Mouse (Mus musculus): ENCODE measurements around the gene 9130409I23Rik. TPM values are rescaled to one million over a fixed set of nuclear protein-coding genes. Genes with fewer than 3 reads are reported as not detected.
"Not testable (repeated sequence)": the region's sequence is repeated elsewhere in the genome, so short reads cannot be mapped to it uniquely, and the experiment has no call there.

The 9130409I23Rik gene
- polyA plus RNA-seq, 1 experiment from 2014 or later = not detected

DNA sequence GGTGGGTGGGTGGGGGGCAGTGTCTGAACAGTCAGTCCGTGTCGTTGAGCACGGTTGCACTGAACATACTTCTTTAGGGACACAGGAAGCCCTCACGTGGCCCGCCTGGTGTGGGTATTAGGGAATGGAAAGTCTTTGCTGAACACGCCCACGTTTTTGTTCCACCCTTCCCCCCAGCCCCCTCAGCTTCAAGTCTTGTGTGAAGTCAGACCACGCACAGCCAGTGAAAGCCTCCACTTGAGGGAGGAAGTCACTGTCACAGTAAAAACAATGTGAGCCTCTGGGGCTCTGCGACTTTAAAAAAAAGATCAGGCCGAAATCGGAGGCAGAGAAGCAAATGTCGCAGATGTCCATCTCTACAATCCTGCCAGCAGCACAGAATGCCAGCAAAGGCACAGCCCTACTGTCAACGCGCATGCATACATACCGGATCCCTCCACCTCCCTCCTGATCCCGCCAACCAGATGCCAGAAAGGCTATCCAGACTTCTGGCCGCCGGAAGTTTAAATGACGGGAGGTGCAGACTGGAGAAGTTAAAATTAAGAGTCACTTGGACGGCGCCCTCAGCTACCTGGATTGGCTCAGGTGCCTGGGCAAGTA lies 34.4 kb upstream of the 9130409I23Rik start:
- Histone ChIP-seq H3K4me3 (ENCODE audit: inconsistent target) (peak overlapping the region; percentile 38), H3K79me2 (ENCODE audit: inconsistent target) (no peaks in the 10 kb centered on the region), H3K27ac (peak overlapping the region; percentile 25), H3K36me3 (ENCODE audit: inconsistent target) (no peaks in the 10 kb centered on the region)
- WGBS (ENCODE audit: missing documents) = 6% methylated on average over 21 of the region's 21 CpGs

DNA sequence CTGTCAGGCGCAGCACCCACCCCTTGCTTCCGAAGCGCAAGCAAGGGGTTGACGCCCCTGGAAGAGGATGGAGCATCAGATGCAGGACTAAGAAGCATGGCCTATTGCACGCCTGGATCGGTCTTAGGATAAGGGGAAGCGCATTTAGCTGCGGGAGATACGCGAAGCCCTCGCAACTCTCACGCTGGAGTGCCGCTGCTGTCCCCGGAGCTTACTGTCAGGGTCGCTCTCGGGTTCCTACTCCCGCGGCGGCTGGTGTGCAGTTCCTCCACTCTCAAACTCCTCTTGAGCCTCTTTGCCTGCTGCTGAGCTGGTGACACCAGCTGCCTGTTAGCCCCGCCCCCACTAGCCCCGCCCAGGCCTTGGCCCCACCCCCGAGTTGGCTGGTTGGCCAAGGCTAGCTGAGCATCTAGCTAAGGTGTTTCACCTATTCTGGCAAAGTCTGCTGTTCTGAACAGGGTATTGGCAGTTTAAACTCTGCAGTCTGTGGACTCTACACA lies 33.8 kb upstream of the 9130409I23Rik start:
- Histone ChIP-seq H3K79me2 (ENCODE audit: inconsistent target) (no peaks in the 10 kb centered on the region), H3K27ac (peak overlapping the region; percentile 25; the same call in 1 of the 2 replicates), H3K4me3 (ENCODE audit: inconsistent target) (peak overlapping the region; percentile 38), H3K36me3 (ENCODE audit: inconsistent target) (no peaks in the 10 kb centered on the region)
- WGBS (ENCODE audit: missing documents) = under 1% methylated on average over 22 of the region's 22 CpGs

DNA sequence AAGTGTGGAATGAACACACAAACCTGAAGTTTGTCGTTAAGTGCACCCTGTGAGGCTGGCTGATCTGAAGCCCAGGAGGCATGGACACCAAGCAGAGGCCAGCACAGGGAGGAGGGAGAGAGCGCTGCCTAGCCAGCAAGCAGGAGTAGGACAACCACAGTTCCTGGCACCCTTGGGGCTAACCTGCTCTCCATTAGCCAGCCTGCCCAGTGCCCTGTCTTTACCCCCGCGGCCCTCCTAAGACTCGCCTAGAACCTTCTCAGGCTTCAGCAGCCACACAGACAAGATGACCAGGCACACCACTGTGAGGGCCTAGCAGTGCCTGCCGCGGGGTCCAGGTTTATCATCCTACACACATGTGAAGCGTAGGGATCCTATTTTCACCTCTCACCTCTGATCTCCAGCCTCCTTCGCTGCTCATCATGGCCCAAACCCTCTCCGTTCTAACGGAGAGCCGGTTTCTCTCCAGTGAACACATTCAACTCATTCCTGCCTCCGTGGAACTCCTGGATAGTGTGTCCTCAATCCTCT lies 33.1 kb upstream of the 9130409I23Rik start:
- H3K27ac ChIP-seq = no peak overlapping the region
- no peaks in the 10 kb centered on the region for H3K36me3 ChIP-seq (ENCODE audit: inconsistent target)
- H3K4me3 ChIP-seq (ENCODE audit: inconsistent target) = no peak overlapping the region
- 84% methylated on average over 12 of the region's 13 CpGs for WGBS (ENCODE audit: missing documents)
- H3K79me2 ChIP-seq (ENCODE audit: inconsistent target) = no peaks in the 10 kb centered on the region

GRCm38 (mm10) chr1:181020756-181021487 lies 30.1 kb upstream of the 9130409I23Rik start, which contains the start of gene Ephx1:
Gene Ephx1, minus strand, starts transcription at chr1:181020904.
- no peak within 1 kb of the TSS for H3K27ac ChIP-seq
- H3K4me3 ChIP-seq (ENCODE audit: inconsistent target) = no peak within 1 kb of the TSS
- 89% methylated on average over 5 of the region's 5 CpGs for WGBS (ENCODE audit: missing documents)
- no peaks in the 10 kb centered on the region for H3K79me2 ChIP-seq (ENCODE audit: inconsistent target)
- no peaks in the 10 kb centered on the region for H3K36me3 ChIP-seq (ENCODE audit: inconsistent target)

GRCm38 (mm10) chr1:181021488-181021865 lies 29.6 kb upstream of the 9130409I23Rik start:
- H3K79me2 ChIP-seq (ENCODE audit: inconsistent target) = no peaks in the 10 kb centered on the region
- 85% methylated on average over 7 of the region's 7 CpGs for WGBS (ENCODE audit: missing documents)
- H3K36me3 ChIP-seq (ENCODE audit: inconsistent target) = no peaks in the 10 kb centered on the region
- no peak overlapping the region for H3K27ac ChIP-seq
- no peak overlapping the region for H3K4me3 ChIP-seq (ENCODE audit: inconsistent target)

DNA sequence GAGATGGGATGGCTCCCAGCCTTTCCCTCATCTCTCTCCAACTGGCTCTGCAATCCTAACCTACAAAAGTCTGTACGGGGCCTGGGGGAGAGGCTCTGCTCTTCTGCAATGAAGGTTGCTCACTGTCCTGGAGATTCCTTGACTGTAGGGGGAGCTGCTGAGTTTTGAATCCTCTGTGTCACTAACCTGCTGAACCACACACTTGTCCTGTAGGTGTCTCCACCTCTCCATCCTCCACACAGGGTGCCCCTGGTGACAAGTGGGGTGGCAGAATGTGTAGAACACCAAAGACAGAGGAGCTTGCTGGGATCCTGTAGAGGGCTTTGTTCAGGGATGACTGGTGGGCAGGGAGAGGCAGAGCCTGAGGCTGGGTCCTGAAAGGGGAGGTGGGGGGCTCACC lies 28.8 kb upstream of the 9130409I23Rik start:
- Histone ChIP-seq H3K36me3 (ENCODE audit: inconsistent target) (no peaks in the 10 kb centered on the region), H3K79me2 (ENCODE audit: inconsistent target) (no peaks in the 10 kb centered on the region), H3K27ac (no peak overlapping the region), H3K4me3 (ENCODE audit: inconsistent target) (no peak overlapping the region)
- WGBS (ENCODE audit: missing documents) = 8% methylated on average over 1 of the region's 1 CpGs

- not testable (repeated sequence) for H3K27ac ChIP-seq; H3K79me2 ChIP-seq (ENCODE audit: inconsistent target); H3K4me3 ChIP-seq (ENCODE audit: inconsistent target); H3K36me3 ChIP-seq (ENCODE audit: inconsistent target)
- WGBS (ENCODE audit: missing documents) = 86% methylated on average over 5 of the region's 5 CpGs
Measured at GRCm38 (mm10) chr1:181035015-181035778, 15.8 kb upstream of the 9130409I23Rik start.

GRCm38 (mm10) chr1:181037623-181038022 lies 13.4 kb upstream of the 9130409I23Rik start:
- WGBS (ENCODE audit: missing documents) = 64% methylated on average over 4 of the region's 4 CpGs

DNA sequence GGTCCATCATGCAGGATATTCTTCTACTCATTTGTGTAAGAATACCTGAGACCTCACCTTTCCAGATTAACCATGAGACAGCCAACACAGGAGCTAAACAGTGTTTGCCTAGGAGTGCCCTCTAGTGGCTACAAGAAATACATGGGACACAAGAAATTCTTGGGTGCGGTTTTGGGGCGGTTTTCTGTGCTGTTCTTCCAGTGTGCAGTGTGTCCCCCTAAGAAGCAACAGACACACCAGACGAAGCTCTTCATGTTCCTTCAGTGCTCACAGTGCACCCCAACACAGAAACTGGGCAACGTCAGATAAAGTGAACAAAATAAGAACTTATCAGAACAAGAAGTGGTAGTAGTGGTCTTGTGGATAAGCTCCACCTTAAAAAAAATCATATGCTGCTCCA lies 11.4 kb upstream of the 9130409I23Rik start:
- WGBS (ENCODE audit: missing documents) = 12% methylated on average over 4 of the region's 4 CpGs
- no peak overlapping the region for H3K4me3 ChIP-seq (ENCODE audit: inconsistent target)
- H3K36me3 ChIP-seq (ENCODE audit: inconsistent target) = no peaks in the 10 kb centered on the region
- H3K27ac ChIP-seq = no peak overlapping the region
- no peaks in the 10 kb centered on the region for H3K79me2 ChIP-seq (ENCODE audit: inconsistent target)

More at GRCm38 (mm10) chr1:181037623-181038022, 13.4 kb upstream of the 9130409I23Rik start:
- no peak overlapping the region for H3K4me3 ChIP-seq (ENCODE audit: inconsistent target)
- H3K27ac ChIP-seq = no peak overlapping the region
- H3K79me2 ChIP-seq (ENCODE audit: inconsistent target) = no peaks in the 10 kb centered on the region
- no peaks in the 10 kb centered on the region for H3K36me3 ChIP-seq (ENCODE audit: inconsistent target)

GRCm38 (mm10) chr1:181047520-181047919 lies 3.5 kb upstream of the 9130409I23Rik start:
- Histone ChIP-seq H3K4me3 (ENCODE audit: inconsistent target) (no peak overlapping the region), H3K36me3 (ENCODE audit: inconsistent target) (no peaks in the 10 kb centered on the region), H3K79me2 (ENCODE audit: inconsistent target) (no peaks in the 10 kb centered on the region), H3K27ac (no peak overlapping the region)
- WGBS (ENCODE audit: missing documents) = 0% methylated on average over 1 of the region's 1 CpGs

GRCm38 (mm10) chr1:181049328-181049842 lies 1.7 kb upstream of the 9130409I23Rik start:
- no peak overlapping the region for H3K4me3 ChIP-seq (ENCODE audit: inconsistent target)
- no peak overlapping the region for H3K27ac ChIP-seq
- no peaks in the 10 kb centered on the region for H3K36me3 ChIP-seq (ENCODE audit: inconsistent target)
- H3K79me2 ChIP-seq (ENCODE audit: inconsistent target) = no peaks in the 10 kb centered on the region

- H3K36me3 ChIP-seq (ENCODE audit: inconsistent target) = no peaks in the 10 kb centered on the region
- no peak overlapping the region for H3K27ac ChIP-seq
- H3K79me2 ChIP-seq (ENCODE audit: inconsistent target) = no peaks in the 10 kb centered on the region
- no peak overlapping the region for H3K4me3 ChIP-seq (ENCODE audit: inconsistent target)
- 80% methylated on average over 4 of the region's 4 CpGs for WGBS (ENCODE audit: missing documents)
Measured at GRCm38 (mm10) chr1:181052898-181053297, 1.9 kb downstream of the 9130409I23Rik start.

- no peak overlapping the region for H3K27ac ChIP-seq
- 87% methylated on average over 3 of the region's 3 CpGs for WGBS (ENCODE audit: missing documents)
- H3K4me3 ChIP-seq (ENCODE audit: inconsistent target) = no peak overlapping the region
- no peaks in the 10 kb centered on the region for H3K79me2 ChIP-seq (ENCODE audit: inconsistent target)
- no peaks in the 10 kb centered on the region for H3K36me3 ChIP-seq (ENCODE audit: inconsistent target)
Measured at GRCm38 (mm10) chr1:181061784-181062485, 10.9 kb downstream of the 9130409I23Rik start.

- WGBS (ENCODE audit: missing documents) = 94% methylated on average over 2 of the region's 2 CpGs
- H3K4me3 ChIP-seq (ENCODE audit: inconsistent target) = no peak overlapping the region
- H3K79me2 ChIP-seq (ENCODE audit: inconsistent target) = no peaks in the 10 kb centered on the region
- H3K27ac ChIP-seq = no peak overlapping the region
- no peaks in the 10 kb centered on the region for H3K36me3 ChIP-seq (ENCODE audit: inconsistent target)
Measured at GRCm38 (mm10) chr1:181063991-181064390, 13.0 kb downstream of the 9130409I23Rik start.

Measured in macrophage (primary cell).